Mouse (Mus musculus) left cerebral cortex, adult 8-10 months (tissue): ENCODE measurements around the gene Htra1. TPM values are rescaled to one million over a fixed set of nuclear protein-coding genes. Genes with fewer than 3 reads are reported as not detected.

Experiments used
- DNase-seq, 2 experiments: peaks; one replicate each; pipeline ENCODE4 v3.0.0; 2022; ENCODE audit warnings: low spot score in 2 of 2
- total RNA-seq, 4 experiments: library from RNA; stranded (reverse); gene quantifications; 2 replicates each; pipeline ENCODE4 v1.2.4; 2022

The Htra1 gene
- total RNA-seq, result 100 to 1,000 TPM; 156 to 180 (median 161) TPM

GRCm38 (mm10) chr7:130935793-130936471 lies at the start of gene Htra1:
TSS of gene Htra1 (plus strand) at chr7:130936111.
- DNase-seq, result peak; percentile 62 to 81

GRCm38 (mm10) chr7:130886246-130886645 lies 49.7 kb upstream of the Htra1 start:
- no peak for DNase-seq

GRCm38 (mm10) chr7:130887946-130888345 lies 48.0 kb upstream of the Htra1 start:
- DNase-seq, result peak in 1 of 2 experiments; percentile 61

GRCm38 (mm10) chr7:130890871-130891270 lies 45.0 kb upstream of the Htra1 start:
- no peak for DNase-seq

GRCm38 (mm10) chr7:130892973-130893372 lies 42.9 kb upstream of the Htra1 start:
- peak in 1 of 2 experiments; percentile 66 for DNase-seq

GRCm38 (mm10) chr7:130894931-130895617 lies 40.8 kb upstream of the Htra1 start:
- no peak for DNase-seq

GRCm38 (mm10) chr7:130895618-130895945 lies 40.3 kb upstream of the Htra1 start:
- no peak for DNase-seq

- no peak for DNase-seq
These were observed 39.8 kb upstream of the Htra1 start for GRCm38 (mm10) chr7:130896064-130896463.

- no peak for DNase-seq
These were observed 38.7 kb upstream of the Htra1 start for GRCm38 (mm10) chr7:130897201-130897600.

- no peak for DNase-seq
These were observed 37.5 kb upstream of the Htra1 start for GRCm38 (mm10) chr7:130898373-130898772.

- no peak for DNase-seq
These were observed 35.6 kb upstream of the Htra1 start for GRCm38 (mm10) chr7:130900233-130900848.

- DNase-seq, result no peak
These were observed 33.0 kb upstream of the Htra1 start for GRCm38 (mm10) chr7:130902929-130903328.

GRCm38 (mm10) chr7:130903505-130904074 lies 32.3 kb upstream of the Htra1 start:
- peak in 1 of 2 experiments; percentile 62 for DNase-seq

- no peak for DNase-seq
These were observed 31.1 kb upstream of the Htra1 start for GRCm38 (mm10) chr7:130904571-130905365.

GRCm38 (mm10) chr7:130910841-130911240 lies 25.1 kb upstream of the Htra1 start:
- DNase-seq, result no peak

- no peak for DNase-seq
These were observed 21.1 kb upstream of the Htra1 start for GRCm38 (mm10) chr7:130914693-130915363.

- DNase-seq, result peak in 1 of 2 experiments; percentile 43
These were observed 17.7 kb upstream of the Htra1 start for GRCm38 (mm10) chr7:130918260-130918659.

- DNase-seq, result no peak
These were observed 12.8 kb upstream of the Htra1 start for GRCm38 (mm10) chr7:130922981-130923731.

GRCm38 (mm10) chr7:130930401-130930800 lies 5.5 kb upstream of the Htra1 start:
- no peak for DNase-seq

GRCm38 (mm10) chr7:130932921-130933320 lies 3.0 kb upstream of the Htra1 start:
- no peak for DNase-seq
